Mouse (Mus musculus) forebrain, postnatal 0 days (tissue): ENCODE measurements around the gene Dpf1. TPM values are rescaled to one million over a fixed set of nuclear protein-coding genes. Genes with fewer than 3 reads are reported as not detected.

ENCODE experiments used
- ATAC-seq: fragments of 200-750 bp; cut with Nextera tagmentation; 2 replicates; pipeline ENCODE4 v1.8.0; 2017; ENCODE audit warnings: mild to moderate bottlenecking, moderate library complexity
- DNase-seq: peaks from one replicate; pipeline ENCODE4 v3.0.0-alpha.2; 2015
- H3K27ac ChIP-seq: fragments of 300-500 bp; sonication (generic); 2 replicates; pipeline ENCODE4 v1.5.1; 2014; ENCODE audit warnings: low read depth, mild to moderate bottlenecking, antibody characterized with exemption, low read length, moderate library complexity, mixed read lengths
- H3K27me3 ChIP-seq: fragments of 300-500 bp; sonication (generic); 2 replicates; pipeline ENCODE4 v1.6.1; 2014; ENCODE audit warnings: mild to moderate bottlenecking, low read length, mixed read lengths; ENCODE audit not compliant: insufficient read depth
- H3K36me3 ChIP-seq: fragments of 300-500 bp; sonication (generic); 2 replicates; pipeline ENCODE4 v1.6.1; 2014; ENCODE audit warnings: mild to moderate bottlenecking, moderate library complexity; ENCODE audit not compliant: insufficient read depth
- H3K4me1 ChIP-seq: fragments of 300-500 bp; sonication (generic); 2 replicates; pipeline ENCODE4 v1.6.1; 2014; ENCODE audit warnings: antibody characterized with exemption; ENCODE audit not compliant: insufficient read depth
- H3K4me2 ChIP-seq: fragments of 300-500 bp; sonication (generic); 2 replicates; pipeline ENCODE4 v1.6.1; 2014; ENCODE audit warnings: low read depth, mild to moderate bottlenecking, moderate library complexity
- H3K4me3 ChIP-seq: fragments of 300-500 bp; sonication (generic); 2 replicates; pipeline ENCODE4 v1.5.1; 2014; ENCODE audit warnings: low read depth, low read length, mixed read lengths
- H3K9ac ChIP-seq: fragments of 300-500 bp; sonication (generic); 2 replicates; pipeline ENCODE4 v1.6.1; 2014; ENCODE audit warnings: mild to moderate bottlenecking
- H3K9me3 ChIP-seq: fragments of 300-500 bp; sonication (generic); 2 replicates; pipeline ENCODE4 v1.6.1; 2016; ENCODE audit warnings: low read length
- CTCF ChIP-seq: sonication (generic); IDR thresholded peaks from 2 replicates; pipeline ENCODE4 v1.5.1; 2016; ENCODE audit warnings: antibody characterized with exemption, control low read depth, low read depth
- WGBS: fragments of 180-500 bp; shearing (Covaris S2); extraction: QIAGEN DNeasy Blood & Tissue Kit; methylation state at CpG from one replicate; pipeline ENCODE4 v1.1.7; 2014; 5-methylcytosine and 5-hydroxymethylcytosine counted together
- polyA plus RNA-seq: library from polyadenylated mRNA; unstranded; fragments of >200 nt; fragmentation: Nextera tagmentation; extraction: Ambion mirVana; gene quantifications from 2 replicates; pipeline ENCODE4 v1.2.1, GENCODE M21; 2015
- total RNA-seq: library from RNA; depleted of rRNA; stranded (reverse); fragments of >200 nt; gene quantifications from 2 replicates; pipeline ENCODE4 v1.2.3, GENCODE M21; 2014

Dpf1 gene
- total and polyA plus RNA-seq, 2 experiments from 2014 or later: 243 to 246 TPM

- Histone ChIP-seq H3K36me3 (no peaks in the 10 kb centered on the region), H3K9me3 (no peaks in the 10 kb centered on the region), H3K4me1 (0 out of 2 replicates have a peak, but pooled peaks cover 5% of the 10 kb centered on the region), H3K27ac (0 out of 2 replicates have a peak overlapping the region, but pooled peaks have one; percentile 9), H3K4me2 (no peak overlapping the region), H3K27me3 (no peaks in the 10 kb centered on the region), H3K9ac (no peak overlapping the region), H3K4me3 (no peak overlapping the region)
- no peak for TF ChIP-seq CTCF
- 41% methylated on average over 19 of the region's 19 CpGs for WGBS
- no peak for ATAC-seq
- DNase-seq: no peak
These were observed 10.4 kb upstream of the Dpf1 start for GRCm38 (mm10) chr7:29293131-29294065.

- no peak overlapping the region for H3K4me3 ChIP-seq
- 0 out of 2 replicates have a peak, but pooled peaks cover 5% of the 10 kb centered on the region for H3K4me1 ChIP-seq
- H3K27me3 ChIP-seq: no peaks in the 10 kb centered on the region
- no peaks in the 10 kb centered on the region for H3K9me3 ChIP-seq
- no peak for TF ChIP-seq CTCF
- ATAC-seq: no peak
- H3K27ac ChIP-seq: no peak overlapping the region
- 69% methylated on average over 13 of the region's 13 CpGs for WGBS
- no peaks in the 10 kb centered on the region for H3K36me3 ChIP-seq
- H3K4me2 ChIP-seq: no peak overlapping the region
- no peak for DNase-seq
- no peak overlapping the region for H3K9ac ChIP-seq
These were observed 9.5 kb upstream of the Dpf1 start for GRCm38 (mm10) chr7:29294111-29294761.

DNA sequence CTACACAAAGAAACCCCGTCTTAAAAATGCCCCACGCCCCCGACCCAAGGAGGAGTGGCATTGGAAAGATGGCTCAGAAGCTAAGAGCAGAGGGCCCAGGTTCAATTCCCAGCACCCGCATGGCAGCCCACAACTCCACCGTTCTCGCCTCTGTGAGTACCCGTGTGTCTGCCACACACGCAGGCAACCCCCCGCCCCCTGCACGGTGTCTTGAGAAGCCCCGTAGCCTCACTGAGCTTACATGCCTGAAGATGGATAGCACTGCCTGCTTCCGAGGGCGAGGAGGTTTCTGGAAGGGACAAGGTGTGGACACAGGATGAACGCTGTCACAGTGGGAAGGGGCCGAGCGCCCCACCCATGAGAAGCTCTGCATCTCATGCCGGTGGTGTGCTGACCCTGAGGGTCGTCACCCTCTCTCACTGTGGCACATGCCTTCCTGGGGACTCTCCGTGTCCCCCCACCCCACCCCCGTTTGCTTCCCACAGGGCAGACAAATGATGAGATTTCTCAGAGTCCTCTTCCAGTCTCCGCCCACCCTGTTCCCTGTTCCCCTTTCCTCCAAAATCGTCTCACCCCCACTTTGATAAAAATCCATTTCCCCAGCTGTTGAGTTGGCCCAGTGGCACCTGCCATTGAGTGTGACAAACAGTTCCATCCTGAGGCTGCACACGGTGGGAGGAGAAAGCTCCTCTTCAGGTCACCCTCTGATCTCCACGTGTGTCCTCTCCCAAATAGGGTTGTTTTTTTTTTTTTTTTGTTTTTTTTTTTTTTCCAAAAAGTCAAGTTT lies 7.7 kb upstream of the Dpf1 start:
- H3K27me3 ChIP-seq: no peaks in the 10 kb centered on the region
- no peaks in the 10 kb centered on the region for H3K9me3 ChIP-seq
- ATAC-seq (no peak), DNase-seq (no peak)
- no peak overlapping the region for H3K27ac ChIP-seq
- H3K9ac ChIP-seq: no peak overlapping the region
- no peaks in the 10 kb centered on the region for H3K36me3 ChIP-seq
- 0 out of 2 replicates have a peak, but pooled peaks cover 5% of the 10 kb centered on the region for H3K4me1 ChIP-seq
- TF ChIP-seq CTCF: no peak
- H3K4me2 ChIP-seq: no peak overlapping the region
- WGBS: 85% methylated on average over 24 of the region's 24 CpGs
- H3K4me3 ChIP-seq: no peak overlapping the region

GRCm38 (mm10) chr7:29296998-29297397 lies 6.8 kb upstream of the Dpf1 start:
- H3K36me3 ChIP-seq: no peaks in the 10 kb centered on the region
- H3K9ac ChIP-seq: no peak overlapping the region
- DNase-seq (peak; percentile 80), ATAC-seq (peak; percentile 48; the same call in 1 of the 2 replicates)
- H3K4me2 ChIP-seq: no peak overlapping the region
- no peak overlapping the region for H3K4me3 ChIP-seq
- TF ChIP-seq CTCF: peak; percentile 88
- 9% methylated on average over 10 of the region's 10 CpGs for WGBS
- H3K9me3 ChIP-seq: no peaks in the 10 kb centered on the region
- 0 out of 2 replicates have a peak, but pooled peaks cover 5% of the 10 kb centered on the region for H3K4me1 ChIP-seq
- H3K27me3 ChIP-seq: no peaks in the 10 kb centered on the region
- H3K27ac ChIP-seq: no peak overlapping the region

DNA sequence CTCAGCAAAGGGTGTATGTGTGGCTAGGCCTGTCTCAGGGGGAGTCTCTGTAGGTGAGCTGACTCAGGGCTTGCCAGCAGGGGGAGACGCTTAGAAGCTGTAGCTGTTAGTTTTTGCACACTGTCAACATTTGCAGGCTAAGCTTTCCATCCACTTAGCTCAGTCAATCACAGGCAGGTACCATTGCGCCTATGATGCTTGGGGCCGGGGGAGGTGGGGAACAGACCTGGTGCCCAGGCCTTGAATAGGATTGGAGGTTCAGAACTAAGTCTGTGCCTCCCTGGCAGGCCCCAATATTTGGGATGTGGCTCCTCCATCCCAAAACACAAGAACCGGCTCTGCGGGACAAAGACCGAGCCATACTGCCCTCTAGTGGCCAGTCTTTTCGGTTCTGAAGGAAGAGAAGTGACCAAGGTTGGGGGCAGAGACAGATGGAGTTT lies 2.6 kb upstream of the Dpf1 start:
- H3K9ac ChIP-seq: no peak overlapping the region
- DNase-seq (peak; percentile 87), ATAC-seq (no peak)
- H3K36me3 ChIP-seq: no peaks in the 10 kb centered on the region
- no peak overlapping the region for H3K4me3 ChIP-seq
- H3K27ac ChIP-seq: peak overlapping the region; percentile 45
- peak overlapping the region; percentile 38 for H3K4me2 ChIP-seq
- no peaks in the 10 kb centered on the region for H3K9me3 ChIP-seq
- TF ChIP-seq CTCF: peak; percentile 72; the same call in 1 of the 2 replicates
- peaks cover 7% of the 10 kb centered on the region for H3K4me1 ChIP-seq
- H3K27me3 ChIP-seq: no peaks in the 10 kb centered on the region
- WGBS: 2% methylated on average over 7 of the region's 7 CpGs

GRCm38 (mm10) chr7:29302641-29303040 lies 1.1 kb upstream of the Dpf1 start:
- TF ChIP-seq CTCF: no peak
- H3K9me3 ChIP-seq: no peaks in the 10 kb centered on the region
- ATAC-seq: no peak

More at GRCm38 (mm10) chr7:29302641-29303040, 1.1 kb upstream of the Dpf1 start:
- WGBS: 61% methylated on average over 7 of the region's 7 CpGs
- Histone ChIP-seq H3K4me3 (no peak overlapping the region), H3K36me3 (no peaks in the 10 kb centered on the region), H3K4me1 (peaks cover 16% of the 10 kb centered on the region), H3K27ac (no peak overlapping the region), H3K4me2 (no peak overlapping the region), H3K9ac (no peak overlapping the region), H3K27me3 (no peaks in the 10 kb centered on the region)
- no peak for DNase-seq
